Mouse (Mus musculus) ES-E14 (cell line): ENCODE data around the gene Ppp1r9b.

Source experiments
- CHD2 ChIP-seq: IDR thresholded peaks from 2 replicates; pipeline ENCODE4 v1.6.1; 2014; ENCODE audit warnings: mild to moderate bottlenecking, low read depth, low read length, inconsistent platforms
- HCFC1 ChIP-seq: IDR thresholded peaks from 2 replicates; pipeline ENCODE4 v1.6.1; 2012; ENCODE audit warnings: low read length, inconsistent platforms, borderline replicate concordance; ENCODE audit not compliant: insufficient read depth
- MAFK ChIP-seq: IDR thresholded peaks from 2 replicates; pipeline ENCODE4 v1.6.1; 2014; ENCODE audit warnings: mild to moderate bottlenecking, low read depth, low read length, inconsistent platforms; ENCODE audit not compliant: insufficient read depth
- ZC3H11A ChIP-seq: IDR thresholded peaks from 2 replicates; pipeline ENCODE4 v1.6.1; 2012; ENCODE audit warnings: low read depth, mild to moderate bottlenecking, inconsistent platforms, low read length, borderline replicate concordance
- ZNF384 ChIP-seq: IDR thresholded peaks from 2 replicates; pipeline ENCODE4 v1.6.1; 2012; ENCODE audit warnings: low read depth, low read length, inconsistent platforms

DNA sequence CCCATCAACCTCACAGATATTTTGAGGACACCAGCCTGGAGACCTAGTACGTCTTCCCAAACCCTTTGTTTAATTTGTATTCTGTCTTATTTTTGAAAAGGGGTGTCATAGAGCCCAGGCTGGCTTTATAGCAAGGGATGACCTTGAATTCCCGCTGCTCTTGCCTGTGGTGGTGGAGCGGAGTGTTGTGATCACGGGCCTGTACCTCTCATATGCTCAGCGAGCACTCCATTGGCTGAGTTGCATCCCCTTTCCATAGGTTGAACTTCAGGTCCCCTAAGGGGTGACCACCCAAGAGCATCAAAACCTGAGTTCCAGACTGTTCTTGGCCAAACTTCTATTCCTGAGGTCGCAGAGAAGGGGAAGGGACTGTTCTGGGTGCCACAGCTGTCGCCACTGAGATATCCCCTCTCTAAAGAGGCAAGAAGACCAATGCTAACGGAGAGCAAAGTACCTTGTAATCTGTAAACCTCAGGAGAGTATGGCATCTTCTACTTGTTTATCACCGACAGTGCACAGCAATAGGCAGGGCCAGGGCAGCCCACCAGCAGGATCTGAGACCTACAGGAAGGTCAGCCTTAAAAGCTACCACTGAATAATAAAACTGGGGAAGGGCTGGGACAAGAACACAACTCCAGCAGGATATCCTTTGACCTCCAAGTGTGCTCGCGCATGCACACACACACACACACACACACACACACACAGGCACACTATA, 11.2 kb upstream of the Ppp1r9b start:
- no peak for TF ChIP-seq CHD2
- TF ChIP-seq ZC3H11A, result no peak
- TF ChIP-seq ZNF384, result no peak
- no peak for TF ChIP-seq HCFC1
- TF ChIP-seq MAFK, result no peak
